Mouse (Mus musculus): Measurements from ENCODE around the gene Proca1. TPM values are rescaled to one million over a fixed set of nuclear protein-coding genes. Genes with fewer than 3 reads are reported as not detected.

Proca1 gene
- total RNA-seq, 2 experiments from 2014 or later, result not detected

DNA sequence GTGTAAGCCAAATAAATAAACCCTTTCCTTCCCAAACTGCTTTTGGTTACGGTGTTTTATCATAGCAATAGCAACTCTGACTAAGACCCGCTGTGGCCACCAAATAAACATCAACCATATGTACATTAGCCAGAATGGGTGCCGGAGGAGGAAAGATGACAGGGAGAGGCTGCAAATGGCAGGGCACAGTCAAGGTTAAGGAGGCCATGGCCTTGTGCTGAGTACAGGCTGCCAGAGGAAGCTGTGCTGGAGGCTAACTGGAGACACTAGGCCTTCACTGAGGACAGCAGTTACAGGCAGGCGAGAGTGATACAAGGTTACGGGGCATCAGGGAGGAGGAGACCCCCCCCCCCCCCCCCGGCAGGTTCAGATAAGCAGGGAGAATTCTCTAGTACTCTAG lies 16.7 kb downstream of the Proca1 start:
- no peak for ATAC-seq (replicated peaks; ENCODE audit: poor library complexity, severe bottlenecking)

DNA sequence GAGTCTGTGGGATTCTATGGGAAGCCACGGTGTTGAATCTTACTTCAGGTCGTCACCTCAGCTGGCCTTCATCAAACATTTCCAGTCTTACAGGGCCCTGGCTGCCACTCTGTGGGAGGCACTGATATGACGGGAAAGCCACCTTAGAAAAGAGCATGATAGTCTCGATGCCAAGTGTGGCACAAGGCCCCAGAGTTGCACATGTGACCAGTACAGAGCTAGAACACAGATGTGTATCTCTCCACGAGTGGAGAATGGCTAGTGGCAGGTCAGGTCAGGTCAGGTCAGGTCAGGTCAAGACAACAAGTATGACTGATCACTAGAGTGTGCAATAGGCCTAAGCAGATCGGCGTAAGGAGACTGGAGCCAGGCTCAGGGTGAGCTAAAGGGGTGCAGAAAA lies 17.4 kb downstream of the Proca1 start:
- ATAC-seq (replicated peaks; ENCODE audit: poor library complexity, severe bottlenecking), result no peak

DNA sequence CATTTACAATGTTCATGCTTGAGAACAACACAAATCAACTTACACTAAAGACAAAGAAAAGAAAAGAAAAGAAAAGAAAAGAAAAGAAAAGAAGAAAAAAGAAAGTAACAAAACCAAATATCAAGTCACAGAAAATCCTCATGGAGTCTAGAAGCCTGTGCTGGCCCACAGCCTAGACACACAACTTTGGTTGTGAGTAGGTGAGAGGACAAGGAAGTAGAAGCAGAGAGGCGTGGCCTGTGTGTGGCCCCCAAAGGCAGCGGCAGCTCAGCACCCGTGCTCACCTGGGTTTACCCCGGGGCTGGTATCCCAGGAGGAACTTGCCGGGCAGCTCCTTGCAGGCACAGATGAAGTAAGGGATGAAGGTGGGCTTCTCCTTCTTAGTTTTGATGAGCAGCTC lies 18.3 kb downstream of the Proca1 start:
- ATAC-seq (replicated peaks; ENCODE audit: poor library complexity, severe bottlenecking), result no peak

DNA sequence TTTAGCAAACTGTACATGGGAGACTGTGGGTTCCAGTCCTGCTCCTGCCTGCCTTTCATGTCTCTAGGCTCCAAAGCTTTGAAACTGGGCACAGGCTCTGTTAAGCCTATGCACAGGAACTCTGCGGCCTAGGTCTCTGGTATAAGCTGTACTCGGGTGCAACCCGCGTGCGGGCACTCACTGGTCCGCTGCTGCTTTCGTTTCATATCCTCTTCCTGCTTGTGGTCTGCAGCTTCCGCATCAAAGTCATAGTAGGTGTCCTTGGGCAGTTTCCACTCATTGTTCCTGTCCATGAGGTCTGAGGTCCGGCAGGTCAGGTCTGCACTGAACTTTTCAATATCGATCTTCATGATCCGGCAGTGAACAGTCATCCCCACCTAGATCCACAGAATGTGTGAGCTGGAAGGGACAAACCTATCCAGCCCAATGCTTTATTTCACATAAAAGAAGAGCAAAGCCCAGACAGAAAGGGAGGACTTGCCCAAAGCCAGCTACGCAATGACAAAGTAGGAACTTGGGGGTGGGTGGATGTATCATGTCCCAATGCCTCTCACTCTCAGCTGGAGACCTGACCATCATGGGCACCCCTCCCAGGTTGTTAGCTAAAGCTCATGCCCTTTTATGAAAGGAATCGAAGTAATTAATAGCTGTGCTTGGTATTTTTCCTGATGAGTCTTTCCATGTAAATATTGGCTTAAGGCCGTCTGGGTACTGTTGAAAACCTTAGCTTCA lies 20.1 kb downstream of the Proca1 start:
- peak; percentile 97 for ATAC-seq (replicated peaks; ENCODE audit: poor library complexity, severe bottlenecking)

DNA sequence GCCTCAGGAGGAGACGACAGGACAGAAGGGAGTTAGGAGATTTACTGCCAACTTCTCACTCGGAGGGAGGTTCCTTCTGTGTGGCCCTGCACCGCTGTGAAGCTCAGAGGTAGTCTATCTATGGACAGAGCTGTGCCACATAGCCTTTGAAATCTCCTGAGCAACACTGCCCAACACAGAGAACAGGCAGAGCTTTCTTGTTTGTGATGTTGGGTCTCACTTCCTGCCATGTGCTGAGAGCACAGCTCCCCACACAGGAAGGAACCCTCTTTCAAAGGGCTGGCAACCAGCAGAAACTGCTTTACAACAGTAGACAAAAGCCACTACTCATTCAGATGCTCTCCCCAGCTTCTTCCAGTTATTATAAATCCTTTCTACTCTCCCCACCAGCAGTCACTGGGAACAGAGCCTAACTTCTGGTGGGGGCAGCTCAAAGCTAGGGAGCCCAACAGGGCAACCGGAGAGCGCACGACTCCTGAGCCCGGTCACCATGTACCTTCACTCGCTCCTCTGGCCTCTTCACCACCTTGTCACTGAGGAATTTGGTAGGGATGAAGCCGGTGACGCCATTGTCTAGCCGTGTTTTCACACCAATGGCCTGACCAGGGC lies 22.6 kb downstream of the Proca1 start:
- no peak for ATAC-seq (replicated peaks; ENCODE audit: poor library complexity, severe bottlenecking)

DNA sequence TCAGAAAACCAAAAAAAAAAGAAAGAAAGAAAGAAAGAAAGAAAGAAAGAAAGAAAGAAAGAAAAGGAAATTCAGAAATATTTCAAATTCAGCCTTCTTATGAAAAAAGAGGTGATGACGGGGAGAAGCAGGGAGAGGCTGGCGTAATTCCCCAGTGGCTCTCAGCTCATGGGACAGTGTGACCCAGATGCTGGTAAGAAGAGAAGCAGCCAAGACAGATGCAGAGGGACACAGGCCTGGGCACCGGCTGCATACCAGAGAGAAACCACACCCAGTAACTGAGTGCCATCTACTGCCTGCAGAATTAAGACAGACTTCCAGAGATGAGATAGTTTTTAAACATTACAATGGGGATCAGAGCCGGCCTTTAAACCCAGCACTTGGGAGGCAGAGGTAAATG lies 30.4 kb downstream of the Proca1 start:
- no peak for ATAC-seq (replicated peaks; ENCODE audit: poor library complexity, severe bottlenecking)

DNA sequence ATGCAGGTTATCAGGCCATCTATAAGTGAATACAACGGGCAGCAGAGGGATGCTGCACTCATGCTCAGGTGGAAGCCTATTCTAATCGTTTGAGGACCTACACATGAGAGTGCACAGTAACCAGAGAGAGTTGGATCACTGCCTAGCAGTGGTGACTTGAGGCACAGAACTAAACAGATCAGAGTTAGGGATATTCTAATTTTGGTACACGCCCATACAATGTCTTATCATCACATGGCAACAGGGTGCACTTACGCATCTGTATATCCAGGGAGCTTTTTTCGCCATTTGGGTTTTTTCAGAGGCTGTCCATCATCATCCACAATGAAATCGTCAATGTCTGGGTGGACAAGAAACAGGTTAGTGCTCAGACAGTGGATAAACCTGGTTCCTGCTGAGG lies 38.3 kb downstream of the Proca1 start:
- ATAC-seq (replicated peaks; ENCODE audit: poor library complexity, severe bottlenecking), result no peak

DNA sequence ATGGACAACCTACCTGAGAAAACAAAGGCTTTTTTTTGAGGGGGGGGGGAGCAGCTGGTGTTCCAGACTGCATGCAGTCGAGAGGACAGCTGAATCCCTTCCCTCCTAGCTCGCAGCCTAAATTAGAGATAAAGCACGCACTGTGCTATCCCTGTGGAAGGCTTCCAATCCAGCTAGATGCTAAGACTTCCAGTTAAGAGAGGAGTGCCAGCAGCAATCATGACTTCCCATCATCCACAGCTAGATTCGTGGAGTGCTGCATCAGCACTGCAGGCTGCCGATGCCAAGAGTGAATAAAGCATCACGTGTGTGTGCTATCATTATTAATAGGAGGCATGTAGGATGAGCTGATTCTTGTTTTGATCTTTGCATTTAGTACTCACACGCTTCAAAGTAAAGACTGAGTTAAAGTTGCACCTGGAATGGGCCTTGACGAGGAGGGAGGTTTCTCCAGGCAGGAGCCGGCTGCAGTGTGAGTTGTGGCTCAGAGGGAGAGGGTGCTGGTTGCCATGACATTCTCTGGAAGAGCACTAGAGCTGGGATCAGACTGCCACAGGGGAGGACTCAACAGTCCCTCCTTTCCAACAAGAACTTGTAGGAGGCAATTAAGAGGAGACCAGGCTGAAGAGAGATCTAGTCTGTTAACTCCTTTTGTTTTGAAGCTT lies 47.1 kb downstream of the Proca1 start:
- no peak for ATAC-seq (replicated peaks; ENCODE audit: poor library complexity, severe bottlenecking)

DNA sequence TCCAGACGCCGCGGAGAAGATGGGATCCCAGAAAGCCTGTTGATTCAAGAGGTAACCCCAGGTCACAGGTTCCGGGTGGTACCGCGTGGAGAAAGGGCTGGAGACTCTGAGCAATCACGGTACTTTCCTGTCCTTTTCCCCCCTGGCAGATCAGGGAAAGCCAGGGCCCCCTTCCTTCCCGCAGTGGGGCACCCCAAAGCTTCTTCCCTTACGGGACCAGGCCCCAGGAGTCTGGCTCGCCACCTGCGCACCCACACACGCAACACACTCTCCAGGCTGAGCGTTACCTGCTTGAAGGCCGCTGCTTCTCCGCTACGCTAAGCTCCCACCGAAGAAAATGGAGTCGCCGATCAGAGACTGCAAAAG lies 52.1 kb downstream of the Proca1 start:
- ATAC-seq (replicated peaks; ENCODE audit: poor library complexity, severe bottlenecking), result no peak

DNA sequence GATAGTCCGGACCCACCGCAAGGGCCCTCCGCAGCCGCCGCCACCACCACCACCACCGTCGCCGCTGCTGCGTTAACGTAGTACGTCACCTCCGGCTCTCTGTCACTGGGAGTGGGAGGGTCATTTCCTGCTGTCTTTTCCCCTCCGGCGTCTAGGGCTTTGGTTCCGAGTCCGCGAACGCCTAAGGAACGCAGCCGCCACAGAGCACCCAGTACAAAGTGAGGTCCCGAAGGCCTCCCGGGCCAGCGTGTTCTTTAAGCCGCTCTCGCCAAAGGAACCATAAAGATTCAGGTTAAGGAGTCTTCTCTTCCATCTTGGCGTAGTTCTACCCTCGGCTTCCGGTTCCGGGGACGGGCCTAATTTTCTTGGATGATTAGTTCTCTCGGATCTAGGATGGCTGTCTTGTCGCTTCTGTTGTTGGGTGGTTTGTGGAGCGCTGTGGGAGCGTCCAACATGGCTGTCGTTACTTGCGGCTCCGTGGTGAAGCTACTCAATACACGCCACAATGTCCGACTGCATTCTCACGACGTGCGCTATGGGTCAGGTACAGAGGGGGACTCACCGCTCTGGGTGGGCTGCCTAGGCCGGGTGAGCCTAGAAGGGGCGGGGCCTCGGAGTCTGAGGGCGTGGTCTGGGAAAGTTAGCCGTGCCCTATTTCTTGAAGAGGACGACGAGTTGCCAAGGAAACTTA lies 52.6 kb downstream of the Proca1 start, which contains the start of the genes Sdf2 and Supt6:
TSS of gene Sdf2 (plus strand) at position 120 of the 691 bp plus-strand sequence.
TSS of gene Supt6 (minus strand) at position 361 of the 691 bp plus-strand sequence.
- peak; percentile 89 for ATAC-seq (replicated peaks; ENCODE audit: poor library complexity, severe bottlenecking)

DNA sequence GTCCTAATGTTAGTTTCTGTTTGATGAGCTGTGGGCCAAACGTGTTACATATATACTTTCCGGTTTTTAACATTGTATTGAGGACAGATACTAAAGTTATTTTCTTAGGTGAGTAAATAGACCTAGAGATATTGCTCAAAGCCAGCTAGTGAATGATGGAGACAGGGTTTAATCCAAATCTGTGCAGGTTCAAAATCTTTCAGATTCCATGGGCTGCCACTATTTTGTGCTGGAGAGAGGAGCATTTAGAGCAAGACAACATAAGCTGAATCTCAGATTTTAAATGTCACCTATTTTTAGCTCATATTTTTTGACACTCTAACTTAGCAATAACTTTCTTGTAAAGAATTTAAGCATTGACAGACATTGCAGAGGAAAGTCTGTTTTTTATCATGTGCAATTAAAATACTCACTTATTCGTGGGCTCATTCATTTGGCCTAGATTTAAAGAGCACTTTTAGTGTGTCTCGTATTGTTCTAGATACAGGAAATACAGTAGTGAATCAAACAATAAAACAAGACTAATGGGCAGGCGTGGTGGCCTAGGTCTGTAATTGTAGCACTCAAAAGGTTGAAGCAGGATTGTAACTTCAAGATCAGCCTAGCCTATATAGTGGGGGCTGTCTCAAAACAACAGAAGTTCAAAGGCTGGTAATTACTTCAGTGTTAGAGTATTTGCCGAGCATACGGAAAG lies 53.3 kb downstream of the Proca1 start:
- no peak for ATAC-seq (replicated peaks; ENCODE audit: poor library complexity, severe bottlenecking)

DNA sequence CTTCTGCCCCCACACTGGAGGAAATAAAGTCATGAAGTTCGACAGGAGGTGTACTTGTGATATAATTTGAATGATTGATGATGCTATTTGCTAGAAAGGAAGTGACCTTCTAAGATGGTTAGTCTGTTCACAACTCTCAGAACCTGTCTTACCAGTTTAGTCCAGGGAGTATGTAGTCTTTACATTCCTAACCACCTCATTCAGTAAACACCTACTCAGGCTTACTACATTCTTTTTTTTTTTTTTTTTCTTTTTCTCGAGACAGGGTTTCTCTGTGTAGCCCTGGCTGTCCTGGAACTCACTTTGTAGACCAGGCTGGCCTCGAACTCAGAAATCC lies 53.8 kb downstream of the Proca1 start:
- ATAC-seq (replicated peaks; ENCODE audit: poor library complexity, severe bottlenecking), result no peak

DNA sequence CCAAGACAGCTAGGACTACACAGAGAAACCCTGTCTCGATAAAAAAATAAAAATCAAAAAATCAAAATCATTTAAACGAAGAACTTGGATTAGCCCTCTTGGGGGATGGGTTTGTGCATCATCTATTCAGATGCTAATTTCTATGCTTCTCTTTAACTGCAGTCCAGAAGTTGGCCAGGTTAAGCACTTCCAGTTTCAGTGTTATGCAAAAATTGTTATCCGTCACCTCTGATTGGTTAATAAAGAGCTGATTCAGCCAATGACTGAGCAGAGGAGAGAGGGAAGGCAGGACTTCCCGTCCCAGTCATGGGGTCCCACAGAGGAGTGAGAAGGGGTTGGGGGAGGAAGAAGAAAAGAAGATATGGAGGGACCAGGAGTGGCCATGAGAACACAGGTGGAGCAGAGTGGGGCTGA lies 54.5 kb downstream of the Proca1 start:
- ATAC-seq (replicated peaks; ENCODE audit: poor library complexity, severe bottlenecking), result peak; percentile 48

Other genes with a start within 250 kb of the Proca1 start
- gene Phf12, start 210.6 kb upstream of the Proca1 start, total RNA-seq (2014; fragmentation: Nextera tagmentation), result 55.7 and 57.7 TPM in 2 replicates
- 16.2 and 28.2 TPM in 2 replicates for gene Phf12, start 210.6 kb upstream of the Proca1 start, total RNA-seq (2017)
- 7.6 and 14.0 TPM in 2 replicates for gene Dhrs13, start 161.1 kb upstream of the Proca1 start, total RNA-seq (2014; fragmentation: Nextera tagmentation)
- gene Dhrs13, start 161.1 kb upstream of the Proca1 start, total RNA-seq (2017), result 5.7 and 9.7 TPM in 2 replicates
- gene Flot2, start 155.5 kb upstream of the Proca1 start, total RNA-seq (2014; fragmentation: Nextera tagmentation), result 52.3 and 54.2 TPM in 2 replicates
- gene Flot2, start 155.5 kb upstream of the Proca1 start, total RNA-seq (2017), result 57.7 and 73.4 TPM in 2 replicates
- gene Eral1, start 113.0 kb upstream of the Proca1 start, total RNA-seq (2014; fragmentation: Nextera tagmentation), result 17.8 and 18.7 TPM in 2 replicates
- 27.4 and 32.0 TPM in 2 replicates for gene Eral1, start 113.0 kb upstream of the Proca1 start, total RNA-seq (2017)
- gene Fam222b, start 98.7 kb upstream of the Proca1 start, total RNA-seq (2014; fragmentation: Nextera tagmentation), result 13.5 and 16.8 TPM in 2 replicates
- gene Fam222b, start 98.7 kb upstream of the Proca1 start, total RNA-seq (2017), result 3.7 and 6.5 TPM in 2 replicates
- gene Traf4, start 27.8 kb upstream of the Proca1 start, total RNA-seq (2014; fragmentation: Nextera tagmentation), result 4.9 and 7.3 TPM in 2 replicates
- gene Traf4, start 27.8 kb upstream of the Proca1 start, total RNA-seq (2017), result 2.8 and 3.6 TPM in 2 replicates
- gene Nek8, start 16.7 kb upstream of the Proca1 start, total RNA-seq (2014; fragmentation: Nextera tagmentation), result 3.5 and 14.4 TPM in 2 replicates
- 5.8 and 6.1 TPM in 2 replicates for gene Nek8, start 16.7 kb upstream of the Proca1 start, total RNA-seq (2017)
- gene Tlcd1, start 16.7 kb upstream of the Proca1 start, total RNA-seq (2014; fragmentation: Nextera tagmentation), result 1.1 and 3.5 TPM in 2 replicates
- 2.9 and 4.1 TPM in 2 replicates for gene Tlcd1, start 16.7 kb upstream of the Proca1 start, total RNA-seq (2017)
- 5,451 and 5,560 TPM in 2 replicates for gene Rpl23a, start 9.8 kb upstream of the Proca1 start, total RNA-seq (2014; fragmentation: Nextera tagmentation)
- gene Rpl23a, start 9.8 kb upstream of the Proca1 start, total RNA-seq (2017), result 3,079 and 3,080 TPM in 2 replicates
- 6.1 and 7.2 TPM in 2 replicates for gene Rab34, start 5.0 kb upstream of the Proca1 start, total RNA-seq (2014; fragmentation: Nextera tagmentation)
- 1.5 and 3.6 TPM in 2 replicates for gene Rab34, start 5.0 kb upstream of the Proca1 start, total RNA-seq (2017)
- 76.9 and 79.6 TPM in 2 replicates for gene Sdf2, start 52.4 kb downstream of the Proca1 start, total RNA-seq (2014; fragmentation: Nextera tagmentation)
- 41.4 and 48.8 TPM in 2 replicates for gene Sdf2, start 52.4 kb downstream of the Proca1 start, total RNA-seq (2017)
- 39.3 and 42.7 TPM in 2 replicates for gene Supt6, start 52.6 kb downstream of the Proca1 start, total RNA-seq (2014; fragmentation: Nextera tagmentation)
- 35.2 and 41.1 TPM in 2 replicates for gene Supt6, start 52.6 kb downstream of the Proca1 start, total RNA-seq (2017)
- 67.9 and 73.6 TPM in 2 replicates for gene 2610507B11Rik, start 68.4 kb downstream of the Proca1 start, total RNA-seq (2014; fragmentation: Nextera tagmentation)
- 70.6 and 76.0 TPM in 2 replicates for gene 2610507B11Rik, start 68.4 kb downstream of the Proca1 start, total RNA-seq (2017)
- gene BC030499, start 97.4 kb downstream of the Proca1 start, total RNA-seq (2014; fragmentation: Nextera tagmentation), result 2.3 TPM in 1 of 2 replicates, not detected in the other
- not detected in 2 replicates for gene BC030499, start 97.4 kb downstream of the Proca1 start, total RNA-seq (2017)
- gene Spag5, start 108.1 kb downstream of the Proca1 start, total RNA-seq (2014; fragmentation: Nextera tagmentation), result 11.9 and 25.4 TPM in 2 replicates
- 50.8 and 57.7 TPM in 2 replicates for gene Spag5, start 108.1 kb downstream of the Proca1 start, total RNA-seq (2017)
- 0.69 and 2.8 TPM in 2 replicates for gene Aldoc, start 129.6 kb downstream of the Proca1 start, total RNA-seq (2014; fragmentation: Nextera tagmentation)
- gene Aldoc, start 129.6 kb downstream of the Proca1 start, total RNA-seq (2017), result 0.15 TPM in 1 of 2 replicates, not detected in the other
- 47.6 and 51.6 TPM in 2 replicates for gene Pigs, start 135.0 kb downstream of the Proca1 start, total RNA-seq (2014; fragmentation: Nextera tagmentation)
- 13.7 and 14.9 TPM in 2 replicates for gene Pigs, start 135.0 kb downstream of the Proca1 start, total RNA-seq (2017)
- 24.0 and 41.0 TPM in 2 replicates for gene Unc119, start 150.1 kb downstream of the Proca1 start, total RNA-seq (2014; fragmentation: Nextera tagmentation)
- 11.9 and 18.5 TPM in 2 replicates for gene Unc119, start 150.1 kb downstream of the Proca1 start, total RNA-seq (2017)
- gene Foxn1, start 193.2 kb downstream of the Proca1 start, total RNA-seq (2014; fragmentation: Nextera tagmentation), result not detected in 2 replicates
- not detected in 2 replicates for gene Foxn1, start 193.2 kb downstream of the Proca1 start, total RNA-seq (2017)
- gene Slc13a2, start 228.8 kb downstream of the Proca1 start, total RNA-seq (2014; fragmentation: Nextera tagmentation), result not detected in 2 replicates
- not detected in 2 replicates for gene Slc13a2, start 228.8 kb downstream of the Proca1 start, total RNA-seq (2017)

Data from granulocyte monocyte progenitor cell, adult 5-6 weeks (primary cell).